Mouse (Mus musculus) stomach, postnatal 0 days (tissue): ENCODE data around the gene Kat6b. TPM values are rescaled to one million over a fixed set of nuclear protein-coding genes. Genes with fewer than 3 reads are reported as not detected.

Experiments used
- ATAC-seq: fragments of 200-750 bp; cut with Nextera tagmentation; 2 replicates; pipeline ENCODE4 v1.8.0; 2017; ENCODE audit not compliant: low FRiP score, low TSS enrichment
- DNase-seq: peaks from one replicate; pipeline ENCODE4 v3.0.0-alpha.2; 2016; ENCODE audit warnings: low spot score
- H3K27ac ChIP-seq: fragments of 300-500 bp; sonication (generic); replicated peaks from 2 replicates; pipeline ENCODE4 v1.5.1; 2014; ENCODE audit warnings: mild to moderate bottlenecking, control low read depth
- H3K27me3 ChIP-seq: fragments of 300-500 bp; sonication (generic); 2 replicates; pipeline ENCODE4 v1.6.1; 2014; ENCODE audit warnings: low read length; ENCODE audit not compliant: control insufficient read depth, insufficient read depth
- H3K36me3 ChIP-seq: fragments of 300-500 bp; sonication (generic); 2 replicates; pipeline ENCODE4 v1.6.1; 2014; ENCODE audit warnings: low read length, mixed read lengths; ENCODE audit not compliant: control insufficient read depth, insufficient read depth
- H3K4me1 ChIP-seq: fragments of 300-500 bp; sonication (generic); replicated peaks from 2 replicates; pipeline ENCODE4 v1.6.1; 2014; ENCODE audit warnings: antibody characterized with exemption; ENCODE audit not compliant: control insufficient read depth, insufficient read depth
- H3K4me2 ChIP-seq: fragments of 300-500 bp; sonication (generic); replicated peaks from 2 replicates; pipeline ENCODE4 v1.6.1; 2014; ENCODE audit warnings: low read depth, mild to moderate bottlenecking, control low read depth, moderate library complexity
- H3K4me3 ChIP-seq: fragments of 300-500 bp; sonication (generic); 2 replicates; pipeline ENCODE4 v1.5.1; 2014; ENCODE audit warnings: low read depth, low read length, control low read depth
- H3K9ac ChIP-seq: fragments of 300-500 bp; sonication (generic); 2 replicates; pipeline ENCODE4 v1.6.1; 2014; ENCODE audit warnings: mild to moderate bottlenecking, low read length, control low read depth, mixed read lengths
- H3K9me3 ChIP-seq: fragments of 300-500 bp; sonication (generic); 2 replicates; pipeline ENCODE4 v1.6.1; 2016; ENCODE audit warnings: low read length; ENCODE audit not compliant: control insufficient read depth
- CTCF ChIP-seq: IDR thresholded peaks from 2 replicates; pipeline ENCODE4 v1.5.1; 2016; ENCODE audit warnings: antibody characterized with exemption, low read depth, mild to moderate bottlenecking, moderate library complexity
- EP300 ChIP-seq: optimal IDR thresholded peaks from 2 replicates; pipeline ENCODE3; 2016; ENCODE audit warnings: antibody characterized with exemption
- whole genome bisulfite sequencing: fragments of 180-500 bp; shearing (Covaris S2); extraction: QIAGEN DNeasy Blood & Tissue Kit; methylation state at CpG from one replicate; pipeline ENCODE4 v1.1.7; 2014; 5-methylcytosine and 5-hydroxymethylcytosine counted together
- polyA plus RNA-seq: library from polyadenylated mRNA; unstranded; fragments of >200 nt; fragmentation: Nextera tagmentation; extraction: Ambion mirVana; gene quantifications from 2 replicates; pipeline ENCODE4 v1.2.1, GENCODE M21; 2015

The Kat6b gene
- polyA plus RNA-seq, 1 experiment from 2014 or later, result 4.0 TPM

DNA sequence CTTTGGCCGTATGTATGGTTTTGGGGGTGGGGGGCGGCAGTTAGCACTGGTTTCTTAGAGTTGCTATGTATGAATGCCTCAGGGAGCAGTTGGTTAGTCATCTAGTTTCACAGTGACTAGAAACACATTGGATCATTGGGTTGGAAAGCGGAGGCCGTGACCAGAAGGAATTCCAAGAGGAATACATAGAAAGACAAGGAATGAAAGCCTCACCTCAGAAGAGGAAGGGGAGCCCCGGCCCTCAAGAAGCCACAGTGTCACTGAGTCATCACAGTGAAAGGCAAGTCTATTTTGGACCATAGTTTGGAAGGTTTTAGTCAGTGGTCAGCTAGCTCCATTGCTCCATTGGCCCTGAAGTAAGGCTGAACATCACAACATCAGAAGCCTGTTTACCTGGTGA, 132.9 kb downstream of the Kat6b start:
- DNase-seq, result no peak
- no peak overlapping the region for H3K4me2 ChIP-seq
- no peak for TF ChIP-seq EP300
- TF ChIP-seq CTCF, result no peak
- no peak overlapping the region for H3K27ac ChIP-seq
- no peaks in the 10 kb centered on the region for H3K27me3 ChIP-seq
- no peaks in the 10 kb centered on the region for H3K9me3 ChIP-seq
- no peak overlapping the region for H3K4me3 ChIP-seq
- no peak for ATAC-seq
- no peaks in the 10 kb centered on the region for H3K4me1 ChIP-seq
- 91% methylated on average over 5 of the region's 5 CpGs for WGBS
- no peaks in the 10 kb centered on the region for H3K36me3 ChIP-seq
- H3K9ac ChIP-seq, result no peak overlapping the region

GRCm38 (mm10) chr14:21615853-21616252, 134.6 kb downstream of the Kat6b start:
- no peak overlapping the region for H3K27ac ChIP-seq
- no peaks in the 10 kb centered on the region for H3K36me3 ChIP-seq
- WGBS, result 89% methylated on average over 2 of the region's 2 CpGs
- no peak overlapping the region for H3K9ac ChIP-seq
- no peak for TF ChIP-seq CTCF
- TF ChIP-seq EP300, result no peak
- H3K4me2 ChIP-seq, result no peak overlapping the region
- no peaks in the 10 kb centered on the region for H3K9me3 ChIP-seq
- H3K4me1 ChIP-seq, result no peaks in the 10 kb centered on the region
- no peak for DNase-seq
- no peak for ATAC-seq
- H3K4me3 ChIP-seq, result no peak overlapping the region
- H3K27me3 ChIP-seq, result no peaks in the 10 kb centered on the region

GRCm38 (mm10) chr14:21617221-21617980, 136.2 kb downstream of the Kat6b start:
- ATAC-seq (no peak), DNase-seq (no peak)
- Histone ChIP-seq H3K27ac (0 out of 2 replicates have a peak overlapping the region, but pooled peaks have one; percentile 30), H3K4me2 (no peak overlapping the region), H3K9ac (no peak overlapping the region), H3K9me3 (no peaks in the 10 kb centered on the region), H3K27me3 (no peaks in the 10 kb centered on the region), H3K36me3 (no peaks in the 10 kb centered on the region), H3K4me3 (no peak overlapping the region), H3K4me1 (no peaks in the 10 kb centered on the region)
- TF ChIP-seq CTCF (no peak), EP300 (no peak)
- WGBS, result 40% methylated on average over 4 of the region's 4 CpGs

- no peak overlapping the region for H3K4me2 ChIP-seq
- H3K36me3 ChIP-seq, result peaks cover 3% of the 10 kb centered on the region; the same call in 1 of the 2 replicates
- no peaks in the 10 kb centered on the region for H3K4me1 ChIP-seq
- no peak overlapping the region for H3K4me3 ChIP-seq
- TF ChIP-seq EP300, result no peak
- H3K27me3 ChIP-seq, result no peaks in the 10 kb centered on the region
- WGBS, result 82% methylated on average over 7 of the region's 7 CpGs
- H3K9me3 ChIP-seq, result no peaks in the 10 kb centered on the region
- no peak for ATAC-seq
- H3K27ac ChIP-seq, result no peak overlapping the region
- H3K9ac ChIP-seq, result no peak overlapping the region
- DNase-seq, result no peak
Observed at GRCm38 (mm10) chr14:21619951-21620350, 138.7 kb downstream of the Kat6b start.

GRCm38 (mm10) chr14:21625946-21626345, 144.7 kb downstream of the Kat6b start:
- DNase-seq (no peak), ATAC-seq (no peak)
- Histone ChIP-seq H3K27me3 (no peaks in the 10 kb centered on the region), H3K9me3 (no peaks in the 10 kb centered on the region), H3K4me2 (no peak overlapping the region), H3K36me3 (peaks cover 14% of the 10 kb centered on the region), H3K4me1 (no peaks in the 10 kb centered on the region), H3K27ac (no peak overlapping the region), H3K9ac (no peak overlapping the region), H3K4me3 (no peak overlapping the region)
- 89% methylated on average over 9 of the region's 9 CpGs for WGBS
- TF ChIP-seq EP300, result no peak

DNA sequence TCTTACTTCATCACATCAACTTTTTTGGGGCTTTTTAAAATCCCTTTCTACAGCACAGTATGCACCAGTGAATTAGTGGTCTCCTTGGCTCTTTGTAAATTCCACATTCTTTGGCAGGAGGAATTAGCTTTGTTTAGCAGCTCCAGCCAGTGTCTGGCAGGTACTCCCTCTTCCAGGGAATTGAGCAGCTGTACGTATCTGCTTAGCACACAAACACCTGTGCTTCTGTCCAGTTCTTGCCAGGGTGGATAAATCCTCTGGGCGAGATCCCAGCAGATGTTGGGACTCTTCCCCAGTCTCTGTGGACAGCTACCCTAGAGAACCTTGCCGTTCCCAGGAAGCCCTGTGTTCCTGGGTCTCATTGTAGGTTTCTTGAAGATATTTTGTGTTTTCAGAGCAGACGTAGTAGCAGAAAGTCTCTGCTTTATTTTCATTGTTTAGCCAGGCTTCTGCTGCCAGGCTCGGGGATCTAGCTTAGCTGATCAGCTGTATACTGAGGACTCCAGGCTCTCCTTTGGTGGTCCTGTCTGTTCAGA, 150.5 kb downstream of the Kat6b start:
- no peak overlapping the region for H3K4me3 ChIP-seq
- H3K9me3 ChIP-seq, result no peaks in the 10 kb centered on the region
- DNase-seq (no peak), ATAC-seq (no peak; the same call in 1 of the 2 replicates)
- H3K27me3 ChIP-seq, result no peaks in the 10 kb centered on the region
- H3K4me2 ChIP-seq, result no peak overlapping the region
- no peaks in the 10 kb centered on the region for H3K4me1 ChIP-seq
- no peak for TF ChIP-seq CTCF
- no peak for TF ChIP-seq EP300
- H3K27ac ChIP-seq, result no peak overlapping the region
- H3K36me3 ChIP-seq, result peaks cover 9% of the 10 kb centered on the region; the same call in 1 of the 2 replicates
- WGBS, result 50% methylated on average over 5 of the region's 5 CpGs
- H3K9ac ChIP-seq, result no peak overlapping the region
